Mouse (Mus musculus) adrenal gland (tissue): ENCODE results near the gene H2afz.
"Not testable (repeated sequence)": the region's sequence is repeated elsewhere in the genome, so short reads cannot be mapped to it uniquely, and the experiment has no call there.

ENCODE experiments used
- intact Hi-C: fragments of 180-260 bp; cut with DNase I; formaldehyde crosslinking; loops from one replicate; pipeline ENCODE4 v1.15.1; 2025
- long read RNA-seq, 2 experiments: library from polyadenylated mRNA; unstranded; transcript quantifications; one replicate each; pipeline ENCODE4 v2.0.0; 2020; ENCODE audit warnings: borderline replicate concordance in 1 of 2; ENCODE audit not compliant: insufficient replicate concordance in 1 of 2

H2afz gene
- long read RNA-seq, experiment 1, transcript H2afz-201 (5 exons, 1,069 nt): major isoform, 589 of 608 reads
- long read RNA-seq, experiment 1, partial matches to known transcripts: 3 of 608 reads
- long read RNA-seq, experiment 1, other reads (novel, unspliced or antisense): 15 of 608 reads
- long read RNA-seq, experiment 2, transcript H2afz-201 (5 exons, 1,069 nt): major isoform, 602 of 624 reads
- long read RNA-seq, experiment 2, partial matches to known transcripts: 2 of 624 reads
- long read RNA-seq, experiment 2, other reads (novel, unspliced or antisense): 18 of 624 reads

- intact Hi-C loops: loop anchor here (2.0 to 10.0 kb wide), 2 partner anchors 120 to 280 kb away; partner anchors contain the start of genes Dapp1 and Mttp
Measured at GRCm38 (mm10) chr3:137864124-137864987, at the start of gene H2afz. Gene H2afz, plus strand, starts transcription at chr3:137864487.

GRCm38 (mm10) chr3:137818713-137819112, 45.6 kb upstream of the H2afz start:
- intact Hi-C loops: no loop called here

- intact Hi-C loops: no loop called here
Measured at GRCm38 (mm10) chr3:137820688-137821467, 43.4 kb upstream of the H2afz start.

- intact Hi-C loops: no loop called here
Measured at GRCm38 (mm10) chr3:137823317-137823716, 41.0 kb upstream of the H2afz start.

GRCm38 (mm10) chr3:137827678-137828077, 36.6 kb upstream of the H2afz start:
- intact Hi-C loops: no loop called here

GRCm38 (mm10) chr3:137831156-137831555, 33.1 kb upstream of the H2afz start:
- intact Hi-C loops: no loop called here

- intact Hi-C loops: no loop called here
Measured at GRCm38 (mm10) chr3:137833128-137833527, 31.2 kb upstream of the H2afz start.

GRCm38 (mm10) chr3:137833698-137834097, 30.6 kb upstream of the H2afz start:
- intact Hi-C loops: no loop called here

GRCm38 (mm10) chr3:137836543-137836942, 27.7 kb upstream of the H2afz start:
- intact Hi-C loops: no loop called here

- intact Hi-C loops: no loop called here
Measured at GRCm38 (mm10) chr3:137838160-137838559, 26.1 kb upstream of the H2afz start.

GRCm38 (mm10) chr3:137842944-137843343, 21.3 kb upstream of the H2afz start:
- intact Hi-C loops: no loop called here

GRCm38 (mm10) chr3:137844263-137844662, 20.0 kb upstream of the H2afz start:
- intact Hi-C loops: no loop called here

- intact Hi-C loops: no loop called here
Measured at GRCm38 (mm10) chr3:137846552-137846951, 17.7 kb upstream of the H2afz start.

GRCm38 (mm10) chr3:137848354-137848753, 15.9 kb upstream of the H2afz start:
- intact Hi-C loops: no loop called here

GRCm38 (mm10) chr3:137849697-137850096, 14.6 kb upstream of the H2afz start:
- intact Hi-C loops: no loop called here

- intact Hi-C loops: no loop called here
Measured at GRCm38 (mm10) chr3:137851196-137851595, 13.1 kb upstream of the H2afz start.

- intact Hi-C loops: not testable (repeated sequence)
Measured at GRCm38 (mm10) chr3:137853011-137853410, 11.3 kb upstream of the H2afz start.

- intact Hi-C loops: no loop called here
Measured at GRCm38 (mm10) chr3:137855328-137855727, 9.0 kb upstream of the H2afz start.

- intact Hi-C loops: no loop called here
Measured at GRCm38 (mm10) chr3:137856061-137856460, 8.2 kb upstream of the H2afz start.

- intact Hi-C loops: loop anchor here (10.0 kb wide), 1 partner anchor 124 kb away; the partner anchor contains the start of gene Dapp1
Measured at GRCm38 (mm10) chr3:137860394-137861170, 3.7 kb upstream of the H2afz start.

GRCm38 (mm10) chr3:137861436-137861835, 2.9 kb upstream of the H2afz start:
- intact Hi-C loops: loop anchor here (10.0 kb wide), 1 partner anchor 123 kb away; the partner anchor contains the start of gene Dapp1
